Mouse (Mus musculus): ENCODE measurements around the gene 9130409I23Rik. TPM values are rescaled to one million over a fixed set of nuclear protein-coding genes. Genes with fewer than 3 reads are reported as not detected.
A peak's percentile ranks its signal among the peaks of the same experiment; 100 is the strongest.
"Not testable (repeated sequence)": the region's sequence is repeated elsewhere in the genome, so short reads cannot be mapped to it uniquely, and the experiment has no call there.

Gene 9130409I23Rik
- polyA plus RNA-seq, 1 experiment from 2014 or later, result not detected

GRCm38 (mm10) chr1:181014731-181015500, 36.1 kb upstream of the 9130409I23Rik start:
- WGBS, result 70% methylated on average over 6 of the region's 6 CpGs
- peaks cover 28% of the 10 kb centered on the region for H3K4me1 ChIP-seq
- H3K4me2 ChIP-seq (replicated peaks), result no peak overlapping the region
- H3K9ac ChIP-seq, result no peak overlapping the region
- no peak for ATAC-seq (ENCODE audit: low FRiP score, low read depth)
- no peaks in the 10 kb centered on the region for H3K9me3 ChIP-seq
- no peak overlapping the region for H3K27ac ChIP-seq
- peaks cover 6% of the 10 kb centered on the region; the same call in 1 of the 2 replicates for H3K27me3 ChIP-seq
- H3K4me3 ChIP-seq, result no peak overlapping the region
- H3K36me3 ChIP-seq, result no peaks in the 10 kb centered on the region

GRCm38 (mm10) chr1:181015558-181015957, 35.5 kb upstream of the 9130409I23Rik start:
- Histone ChIP-seq H3K4me3 (no peak overlapping the region), H3K27me3 (peaks cover 6% of the 10 kb centered on the region; the same call in 1 of the 2 replicates), H3K4me1 (peaks cover 26% of the 10 kb centered on the region), H3K27ac (no peak overlapping the region), H3K9ac (no peak overlapping the region), H3K36me3 (no peaks in the 10 kb centered on the region), H3K9me3 (no peaks in the 10 kb centered on the region), H3K4me2 (replicated peaks) (no peak overlapping the region)
- no peak for ATAC-seq (ENCODE audit: low FRiP score, low read depth)

DNA sequence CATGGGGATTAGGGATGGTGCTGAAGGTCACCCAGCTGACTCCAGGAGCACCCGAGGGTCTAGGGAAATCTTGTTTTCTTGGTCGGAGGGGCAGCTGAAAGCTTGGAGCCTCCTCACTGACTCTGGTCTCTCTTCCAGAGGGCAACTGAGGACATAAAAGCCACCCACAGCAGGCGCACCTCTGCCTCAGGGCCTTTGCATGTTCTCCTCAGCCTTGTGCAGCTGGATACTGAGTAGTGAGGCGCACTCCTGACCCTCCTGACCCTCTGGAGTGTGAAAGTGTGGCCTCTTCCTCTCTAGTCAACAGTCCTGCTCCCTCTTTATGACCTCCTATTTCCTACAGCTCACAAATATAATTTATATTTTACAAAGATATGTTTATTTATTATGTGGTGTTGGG, 35.0 kb upstream of the 9130409I23Rik start:
- WGBS, result 72% methylated on average over 4 of the region's 4 CpGs
- Histone ChIP-seq H3K27me3 (peaks cover 6% of the 10 kb centered on the region; the same call in 1 of the 2 replicates), H3K4me1 (peaks cover 25% of the 10 kb centered on the region), H3K27ac (no peak overlapping the region), H3K36me3 (no peaks in the 10 kb centered on the region), H3K9ac (no peak overlapping the region), H3K4me2 (replicated peaks) (peak overlapping the region; percentile 96), H3K4me3 (no peak overlapping the region), H3K9me3 (no peaks in the 10 kb centered on the region)
- no peak for ATAC-seq (ENCODE audit: low FRiP score, low read depth)

DNA sequence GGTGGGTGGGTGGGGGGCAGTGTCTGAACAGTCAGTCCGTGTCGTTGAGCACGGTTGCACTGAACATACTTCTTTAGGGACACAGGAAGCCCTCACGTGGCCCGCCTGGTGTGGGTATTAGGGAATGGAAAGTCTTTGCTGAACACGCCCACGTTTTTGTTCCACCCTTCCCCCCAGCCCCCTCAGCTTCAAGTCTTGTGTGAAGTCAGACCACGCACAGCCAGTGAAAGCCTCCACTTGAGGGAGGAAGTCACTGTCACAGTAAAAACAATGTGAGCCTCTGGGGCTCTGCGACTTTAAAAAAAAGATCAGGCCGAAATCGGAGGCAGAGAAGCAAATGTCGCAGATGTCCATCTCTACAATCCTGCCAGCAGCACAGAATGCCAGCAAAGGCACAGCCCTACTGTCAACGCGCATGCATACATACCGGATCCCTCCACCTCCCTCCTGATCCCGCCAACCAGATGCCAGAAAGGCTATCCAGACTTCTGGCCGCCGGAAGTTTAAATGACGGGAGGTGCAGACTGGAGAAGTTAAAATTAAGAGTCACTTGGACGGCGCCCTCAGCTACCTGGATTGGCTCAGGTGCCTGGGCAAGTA, 34.4 kb upstream of the 9130409I23Rik start:
- peak overlapping the region; percentile 96 for H3K4me2 ChIP-seq (replicated peaks)
- peak; percentile 54; the same call in 1 of the 2 replicates for ATAC-seq (ENCODE audit: low FRiP score, low read depth)
- WGBS, result 3% methylated on average over 21 of the region's 21 CpGs
- H3K27me3 ChIP-seq, result peaks cover 6% of the 10 kb centered on the region
- no peaks in the 10 kb centered on the region for H3K36me3 ChIP-seq
- H3K9me3 ChIP-seq, result no peaks in the 10 kb centered on the region
- peak overlapping the region; percentile 44; the same call in 1 of the 2 replicates for H3K27ac ChIP-seq
- H3K9ac ChIP-seq, result peak overlapping the region; percentile 60
- H3K4me3 ChIP-seq, result peak overlapping the region; percentile 53
- H3K4me1 ChIP-seq, result peaks cover 25% of the 10 kb centered on the region

DNA sequence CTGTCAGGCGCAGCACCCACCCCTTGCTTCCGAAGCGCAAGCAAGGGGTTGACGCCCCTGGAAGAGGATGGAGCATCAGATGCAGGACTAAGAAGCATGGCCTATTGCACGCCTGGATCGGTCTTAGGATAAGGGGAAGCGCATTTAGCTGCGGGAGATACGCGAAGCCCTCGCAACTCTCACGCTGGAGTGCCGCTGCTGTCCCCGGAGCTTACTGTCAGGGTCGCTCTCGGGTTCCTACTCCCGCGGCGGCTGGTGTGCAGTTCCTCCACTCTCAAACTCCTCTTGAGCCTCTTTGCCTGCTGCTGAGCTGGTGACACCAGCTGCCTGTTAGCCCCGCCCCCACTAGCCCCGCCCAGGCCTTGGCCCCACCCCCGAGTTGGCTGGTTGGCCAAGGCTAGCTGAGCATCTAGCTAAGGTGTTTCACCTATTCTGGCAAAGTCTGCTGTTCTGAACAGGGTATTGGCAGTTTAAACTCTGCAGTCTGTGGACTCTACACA, 33.8 kb upstream of the 9130409I23Rik start:
- Histone ChIP-seq H3K9me3 (no peaks in the 10 kb centered on the region), H3K9ac (peak overlapping the region; percentile 60), H3K27me3 (peaks cover 6% of the 10 kb centered on the region), H3K4me1 (peaks cover 25% of the 10 kb centered on the region), H3K4me3 (peak overlapping the region; percentile 53), H3K27ac (peak overlapping the region; percentile 44; the same call in 1 of the 2 replicates), H3K4me2 (replicated peaks) (peak overlapping the region; percentile 96), H3K36me3 (no peaks in the 10 kb centered on the region)
- peak; percentile 84 for ATAC-seq (ENCODE audit: low FRiP score, low read depth)
- WGBS, result under 1% methylated on average over 22 of the region's 22 CpGs

DNA sequence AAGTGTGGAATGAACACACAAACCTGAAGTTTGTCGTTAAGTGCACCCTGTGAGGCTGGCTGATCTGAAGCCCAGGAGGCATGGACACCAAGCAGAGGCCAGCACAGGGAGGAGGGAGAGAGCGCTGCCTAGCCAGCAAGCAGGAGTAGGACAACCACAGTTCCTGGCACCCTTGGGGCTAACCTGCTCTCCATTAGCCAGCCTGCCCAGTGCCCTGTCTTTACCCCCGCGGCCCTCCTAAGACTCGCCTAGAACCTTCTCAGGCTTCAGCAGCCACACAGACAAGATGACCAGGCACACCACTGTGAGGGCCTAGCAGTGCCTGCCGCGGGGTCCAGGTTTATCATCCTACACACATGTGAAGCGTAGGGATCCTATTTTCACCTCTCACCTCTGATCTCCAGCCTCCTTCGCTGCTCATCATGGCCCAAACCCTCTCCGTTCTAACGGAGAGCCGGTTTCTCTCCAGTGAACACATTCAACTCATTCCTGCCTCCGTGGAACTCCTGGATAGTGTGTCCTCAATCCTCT, 33.1 kb upstream of the 9130409I23Rik start:
- ATAC-seq (ENCODE audit: low FRiP score, low read depth), result no peak
- Histone ChIP-seq H3K4me1 (peaks cover 25% of the 10 kb centered on the region), H3K27me3 (peaks cover 6% of the 10 kb centered on the region), H3K9me3 (no peaks in the 10 kb centered on the region), H3K4me2 (replicated peaks) (peak overlapping the region; percentile 96), H3K9ac (no peak overlapping the region), H3K27ac (no peak overlapping the region), H3K36me3 (no peaks in the 10 kb centered on the region), H3K4me3 (no peak overlapping the region)
- WGBS, result 73% methylated on average over 13 of the region's 13 CpGs

GRCm38 (mm10) chr1:181020756-181021487, 30.1 kb upstream of the 9130409I23Rik start, which contains the start of gene Ephx1:
Gene Ephx1, minus strand, starts transcription at chr1:181020904.
- peaks cover 6% of the 10 kb centered on the region for H3K27me3 ChIP-seq
- ATAC-seq (ENCODE audit: low FRiP score, low read depth), result no peak
- WGBS, result 60% methylated on average over 5 of the region's 5 CpGs

DNA sequence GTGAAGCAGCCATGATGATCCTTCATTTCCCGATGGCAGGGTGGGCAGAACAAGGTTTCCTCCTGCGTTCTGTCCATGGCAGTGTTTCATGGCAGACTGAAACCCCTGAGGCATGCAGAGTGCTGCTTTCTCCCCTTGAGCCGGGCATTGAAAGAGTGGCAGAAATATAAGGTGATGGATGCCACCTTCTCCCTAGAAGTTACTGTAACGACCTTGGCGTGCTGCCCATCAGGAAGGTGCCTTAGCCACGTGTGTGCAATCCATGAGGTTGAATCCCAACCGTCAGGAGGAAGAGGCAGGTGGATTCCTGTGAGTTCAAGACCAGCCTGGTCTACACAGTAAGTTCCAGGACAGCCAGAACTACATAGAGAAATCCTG, 29.6 kb upstream of the 9130409I23Rik start:
- no peak overlapping the region for H3K9ac ChIP-seq
- no peak overlapping the region for H3K4me2 ChIP-seq (replicated peaks)
- no peak overlapping the region for H3K4me3 ChIP-seq
- H3K27ac ChIP-seq, result no peak overlapping the region
- no peaks in the 10 kb centered on the region for H3K9me3 ChIP-seq
- H3K27me3 ChIP-seq, result peaks cover 6% of the 10 kb centered on the region
- H3K4me1 ChIP-seq, result peaks cover 11% of the 10 kb centered on the region
- H3K36me3 ChIP-seq, result no peaks in the 10 kb centered on the region
- no peak for ATAC-seq (ENCODE audit: low FRiP score, low read depth)
- 70% methylated on average over 7 of the region's 7 CpGs for WGBS

More at GRCm38 (mm10) chr1:181020756-181021487, 30.1 kb upstream of the 9130409I23Rik start, which contains the start of gene Ephx1:
- Histone ChIP-seq H3K9ac (no peak within 1 kb of the TSS), H3K4me1 (peaks cover 16% of the 10 kb centered on the region), H3K27ac (no peak within 1 kb of the TSS), H3K9me3 (no peaks in the 10 kb centered on the region), H3K4me2 (replicated peaks) (no peak within 1 kb of the TSS), H3K36me3 (no peaks in the 10 kb centered on the region), H3K4me3 (no peak within 1 kb of the TSS)

DNA sequence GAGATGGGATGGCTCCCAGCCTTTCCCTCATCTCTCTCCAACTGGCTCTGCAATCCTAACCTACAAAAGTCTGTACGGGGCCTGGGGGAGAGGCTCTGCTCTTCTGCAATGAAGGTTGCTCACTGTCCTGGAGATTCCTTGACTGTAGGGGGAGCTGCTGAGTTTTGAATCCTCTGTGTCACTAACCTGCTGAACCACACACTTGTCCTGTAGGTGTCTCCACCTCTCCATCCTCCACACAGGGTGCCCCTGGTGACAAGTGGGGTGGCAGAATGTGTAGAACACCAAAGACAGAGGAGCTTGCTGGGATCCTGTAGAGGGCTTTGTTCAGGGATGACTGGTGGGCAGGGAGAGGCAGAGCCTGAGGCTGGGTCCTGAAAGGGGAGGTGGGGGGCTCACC, 28.8 kb upstream of the 9130409I23Rik start:
- Histone ChIP-seq H3K27me3 (peaks cover 6% of the 10 kb centered on the region), H3K36me3 (no peaks in the 10 kb centered on the region), H3K9ac (no peak overlapping the region), H3K4me1 (peaks cover 5% of the 10 kb centered on the region), H3K27ac (no peak overlapping the region), H3K4me2 (replicated peaks) (no peak overlapping the region), H3K4me3 (no peak overlapping the region), H3K9me3 (no peaks in the 10 kb centered on the region)
- ATAC-seq (ENCODE audit: low FRiP score, low read depth), result no peak
- WGBS, result 9% methylated on average over 1 of the region's 1 CpGs

- not testable (repeated sequence) for H3K36me3 ChIP-seq; H3K27ac ChIP-seq; H3K9ac ChIP-seq; H3K4me3 ChIP-seq; H3K4me1 ChIP-seq; H3K27me3 ChIP-seq; ATAC-seq (ENCODE audit: low FRiP score, low read depth); H3K4me2 ChIP-seq (replicated peaks); H3K9me3 ChIP-seq
- 89% methylated on average over 5 of the region's 5 CpGs for WGBS
These were observed 15.8 kb upstream of the 9130409I23Rik start for GRCm38 (mm10) chr1:181035015-181035778.

- WGBS, result 70% methylated on average over 4 of the region's 4 CpGs
- no peak overlapping the region for H3K4me3 ChIP-seq
- no peaks in the 10 kb centered on the region for H3K4me1 ChIP-seq
- H3K36me3 ChIP-seq, result no peaks in the 10 kb centered on the region
- peaks cover 7% of the 10 kb centered on the region; the same call in 1 of the 2 replicates for H3K27me3 ChIP-seq
- H3K4me2 ChIP-seq (replicated peaks), result no peak overlapping the region
- H3K27ac ChIP-seq, result no peak overlapping the region
- H3K9me3 ChIP-seq, result no peaks in the 10 kb centered on the region
- ATAC-seq (ENCODE audit: low FRiP score, low read depth), result no peak
- no peak overlapping the region for H3K9ac ChIP-seq
These were observed 13.4 kb upstream of the 9130409I23Rik start for GRCm38 (mm10) chr1:181037623-181038022.

All from limb, embryonic 13.5 days (tissue).